Mouse (Mus musculus) neural tube, embryonic 12.5 days (tissue): ENCODE results near the gene Ash1l. TPM values are rescaled to one million over a fixed set of nuclear protein-coding genes. Genes with fewer than 3 reads are reported as not detected.

Source experiments
- ATAC-seq: fragments of 200-750 bp; cut with Nextera tagmentation; 2 replicates; pipeline ENCODE4 v1.8.0; 2017; ENCODE audit warnings: low read depth, mild to moderate bottlenecking, moderate TSS enrichment, moderate library complexity; ENCODE audit not compliant: low FRiP score
- H3K27ac ChIP-seq: fragments of 300-500 bp; sonication (generic); 2 replicates; pipeline ENCODE4 v1.5.1; 2016
- H3K27me3 ChIP-seq: fragments of 300-500 bp; sonication (generic); replicated peaks from 2 replicates; pipeline ENCODE4 v1.6.1; 2016; ENCODE audit warnings: mild to moderate bottlenecking
- H3K36me3 ChIP-seq: fragments of 300-500 bp; sonication (generic); 2 replicates; pipeline ENCODE4 v1.6.1; 2016; ENCODE audit warnings: mild to moderate bottlenecking
- H3K4me1 ChIP-seq: fragments of 300-500 bp; sonication (generic); 2 replicates; pipeline ENCODE4 v1.6.1; 2016
- H3K4me2 ChIP-seq: fragments of 300-500 bp; sonication (generic); replicated peaks from 2 replicates; pipeline ENCODE4 v1.6.1; 2016; ENCODE audit warnings: mild to moderate bottlenecking
- H3K4me3 ChIP-seq: fragments of 300-500 bp; sonication (generic); 2 replicates; pipeline ENCODE4 v1.5.1; 2016
- H3K9ac ChIP-seq: fragments of 300-500 bp; sonication (generic); 2 replicates; pipeline ENCODE4 v1.6.1; 2016; ENCODE audit warnings: mild to moderate bottlenecking
- H3K9me3 ChIP-seq: fragments of 300-500 bp; sonication (generic); 2 replicates; pipeline ENCODE4 v1.6.1; 2016; ENCODE audit warnings: mild to moderate bottlenecking
- WGBS: fragments of 180-500 bp; shearing (Covaris S2); methylation state at CpG from one replicate; pipeline ENCODE4 v1.1.7; 2016; 5-methylcytosine and 5-hydroxymethylcytosine counted together
- polyA plus RNA-seq: library from polyadenylated mRNA; unstranded; fragments of >200 nt; fragmentation: Nextera tagmentation; extraction: Ambion mirVana; gene quantifications from 2 replicates; pipeline ENCODE4 v1.2.1, GENCODE M21; 2016

Gene Ash1l
- polyA plus RNA-seq, 1 experiment from 2014 or later = 18.7 TPM

- Histone ChIP-seq H3K4me1 (peaks cover 13% of the 10 kb centered on the region; the same call in 1 of the 2 replicates), H3K9ac (no peak overlapping the region), H3K36me3 (peaks cover 48% of the 10 kb centered on the region), H3K4me3 (no peak overlapping the region), H3K9me3 (no peaks in the 10 kb centered on the region), H3K4me2 (no peak overlapping the region), H3K27ac (no peak overlapping the region), H3K27me3 (peaks cover 13% of the 10 kb centered on the region)
- WGBS = 86% methylated on average over 12 of the region's 12 CpGs
- ATAC-seq = no peak
Observed at GRCm38 (mm10) chr3:89084654-89085190, 134.3 kb downstream of the Ash1l start.

GRCm38 (mm10) chr3:89087338-89088110, 137.1 kb downstream of the Ash1l start:
- no peak overlapping the region for H3K4me3 ChIP-seq
- peaks cover 40% of the 10 kb centered on the region for H3K36me3 ChIP-seq
- H3K9me3 ChIP-seq = no peaks in the 10 kb centered on the region
- WGBS = 40% methylated on average over 21 of the region's 21 CpGs
- no peak for ATAC-seq
- no peak overlapping the region for H3K27ac ChIP-seq
- H3K4me1 ChIP-seq = peaks cover 36% of the 10 kb centered on the region
- peak overlapping the region; percentile 31; the same call in 1 of the 2 replicates for H3K4me2 ChIP-seq
- H3K27me3 ChIP-seq = peaks cover 13% of the 10 kb centered on the region
- H3K9ac ChIP-seq = no peak overlapping the region; the same call in 1 of the 2 replicates

GRCm38 (mm10) chr3:89088974-89089373, 138.6 kb downstream of the Ash1l start:
- Histone ChIP-seq H3K9ac (peak overlapping the region; percentile 78; the same call in 1 of the 2 replicates), H3K4me2 (peak overlapping the region; percentile 97)

GRCm38 (mm10) chr3:89089882-89090591, 139.6 kb downstream of the Ash1l start:
- peaks cover 40% of the 10 kb centered on the region for H3K36me3 ChIP-seq
- H3K9ac ChIP-seq = peak overlapping the region; percentile 78
- H3K4me3 ChIP-seq = peak overlapping the region; percentile 65
- peak overlapping the region; percentile 50; the same call in 1 of the 2 replicates for H3K27ac ChIP-seq
- H3K4me1 ChIP-seq = peaks cover 47% of the 10 kb centered on the region
- under 1% methylated on average over 40 of the region's 40 CpGs for WGBS
- H3K4me2 ChIP-seq = peak overlapping the region; percentile 97
- peak; percentile 54 for ATAC-seq
- no peaks in the 10 kb centered on the region for H3K9me3 ChIP-seq
- peaks cover 13% of the 10 kb centered on the region for H3K27me3 ChIP-seq

More at GRCm38 (mm10) chr3:89088974-89089373, 138.6 kb downstream of the Ash1l start:
- WGBS = 59% methylated on average over 14 of the region's 14 CpGs
- Histone ChIP-seq H3K36me3 (peaks cover 40% of the 10 kb centered on the region), H3K27ac (no peak overlapping the region), H3K27me3 (peaks cover 13% of the 10 kb centered on the region), H3K4me3 (0 out of 2 replicates have a peak overlapping the region, but pooled peaks have one; percentile 1), H3K9me3 (no peaks in the 10 kb centered on the region), H3K4me1 (peaks cover 46% of the 10 kb centered on the region)
- no peak for ATAC-seq

- Histone ChIP-seq H3K4me2 (peak overlapping the region; percentile 97), H3K9me3 (no peaks in the 10 kb centered on the region), H3K27ac (peak overlapping the region; percentile 50; the same call in 1 of the 2 replicates), H3K4me1 (peaks cover 47% of the 10 kb centered on the region), H3K9ac (peak overlapping the region; percentile 78), H3K36me3 (peaks cover 42% of the 10 kb centered on the region), H3K27me3 (peaks cover 13% of the 10 kb centered on the region), H3K4me3 (peak overlapping the region; percentile 65)
- WGBS = under 1% methylated on average over 72 of the region's 74 CpGs
- peak; percentile 55 for ATAC-seq
Observed at GRCm38 (mm10) chr3:89090694-89091655, 140.6 kb downstream of the Ash1l start.

- H3K4me1 ChIP-seq = peaks cover 47% of the 10 kb centered on the region
- peaks cover 13% of the 10 kb centered on the region for H3K27me3 ChIP-seq
- ATAC-seq = no peak
- H3K9me3 ChIP-seq = no peaks in the 10 kb centered on the region
- H3K36me3 ChIP-seq = peaks cover 45% of the 10 kb centered on the region
- H3K4me2 ChIP-seq = peak overlapping the region; percentile 97
- peak overlapping the region; percentile 65 for H3K4me3 ChIP-seq
- WGBS = 7% methylated on average over 20 of the region's 20 CpGs
- peak overlapping the region; percentile 78 for H3K9ac ChIP-seq
- no peak overlapping the region for H3K27ac ChIP-seq
Observed at GRCm38 (mm10) chr3:89091811-89092508, 141.5 kb downstream of the Ash1l start.

- H3K36me3 ChIP-seq = peaks cover 47% of the 10 kb centered on the region
Observed at GRCm38 (mm10) chr3:89092509-89093090, 142.2 kb downstream of the Ash1l start.

GRCm38 (mm10) chr3:89093175-89093574, 142.8 kb downstream of the Ash1l start, which contains the start of gene Rusc1:
Gene Rusc1, minus strand, starts transcription at chr3:89093311.
- Histone ChIP-seq H3K36me3 (peaks cover 46% of the 10 kb centered on the region), H3K4me2 (peak within 1 kb of the TSS; percentile 97), H3K9me3 (no peaks in the 10 kb centered on the region), H3K27ac (no peak within 1 kb of the TSS; the same call in 1 of the 2 replicates), H3K4me3 (peak within 1 kb of the TSS; percentile 65), H3K27me3 (peaks cover 10% of the 10 kb centered on the region), H3K4me1 (peaks cover 42% of the 10 kb centered on the region), H3K9ac (peak within 1 kb of the TSS; percentile 78)
- ATAC-seq = peak; percentile 77
- WGBS = under 1% methylated on average over 18 of the region's 18 CpGs

More at GRCm38 (mm10) chr3:89092509-89093090, 142.2 kb downstream of the Ash1l start:
- peak overlapping the region; percentile 78 for H3K9ac ChIP-seq
- ATAC-seq = peak; percentile 17; the same call in 1 of the 2 replicates
- H3K27ac ChIP-seq = no peak overlapping the region; the same call in 1 of the 2 replicates
- WGBS = 16% methylated on average over 11 of the region's 11 CpGs
- no peaks in the 10 kb centered on the region for H3K9me3 ChIP-seq
- H3K4me3 ChIP-seq = peak overlapping the region; percentile 65
- H3K4me2 ChIP-seq = peak overlapping the region; percentile 97
- peaks cover 46% of the 10 kb centered on the region for H3K4me1 ChIP-seq
- H3K27me3 ChIP-seq = peaks cover 13% of the 10 kb centered on the region

- H3K4me1 ChIP-seq = peaks cover 41% of the 10 kb centered on the region
Observed at GRCm38 (mm10) chr3:89094021-89094420, 143.6 kb downstream of the Ash1l start.

GRCm38 (mm10) chr3:89100811-89101210, 150.4 kb downstream of the Ash1l start, which contains the start of gene Gm43738:
Gene Gm43738, minus strand, starts transcription at chr3:89101099.
- Histone ChIP-seq H3K36me3 (peaks cover 32% of the 10 kb centered on the region), H3K27ac (no peak within 1 kb of the TSS), H3K4me1 (peaks cover 26% of the 10 kb centered on the region), H3K4me3 (peak within 1 kb of the TSS; percentile 75), H3K27me3 (no peaks in the 10 kb centered on the region), H3K4me2 (peak within 1 kb of the TSS; percentile 90), H3K9me3 (no peaks in the 10 kb centered on the region), H3K9ac (peak within 1 kb of the TSS; percentile 75)
- no peak for ATAC-seq
- 58% methylated on average over 7 of the region's 7 CpGs for WGBS

More at GRCm38 (mm10) chr3:89094021-89094420, 143.6 kb downstream of the Ash1l start:
- Histone ChIP-seq H3K27me3 (peaks cover 2% of the 10 kb centered on the region), H3K27ac (no peak overlapping the region), H3K4me3 (no peak overlapping the region), H3K9ac (no peak overlapping the region), H3K9me3 (no peaks in the 10 kb centered on the region), H3K36me3 (peaks cover 45% of the 10 kb centered on the region), H3K4me2 (no peak overlapping the region)
- 86% methylated on average over 10 of the region's 10 CpGs for WGBS
- no peak for ATAC-seq
